Mouse (Mus musculus) gastrocnemius, postnatal 4 days (tissue): ENCODE data around the gene Vill. TPM values are rescaled to one million over a fixed set of nuclear protein-coding genes. Genes with fewer than 3 reads are reported as not detected.

ENCODE experiments used
- DNase-seq, 2 experiments: peaks; one replicate each; pipeline ENCODE4 v3.0.0; 2021 to 2022; ENCODE audit warnings: low spot score in 2 of 2, mixed read lengths in 2 of 2
- total RNA-seq, 2 experiments: library from RNA; stranded (reverse); gene quantifications; 2 replicates each; pipeline ENCODE4 v1.2.3; 2021

Vill gene
- total RNA-seq, 2 experiments from 2014 or later, result 0.86 to 1.7 TPM

DNA sequence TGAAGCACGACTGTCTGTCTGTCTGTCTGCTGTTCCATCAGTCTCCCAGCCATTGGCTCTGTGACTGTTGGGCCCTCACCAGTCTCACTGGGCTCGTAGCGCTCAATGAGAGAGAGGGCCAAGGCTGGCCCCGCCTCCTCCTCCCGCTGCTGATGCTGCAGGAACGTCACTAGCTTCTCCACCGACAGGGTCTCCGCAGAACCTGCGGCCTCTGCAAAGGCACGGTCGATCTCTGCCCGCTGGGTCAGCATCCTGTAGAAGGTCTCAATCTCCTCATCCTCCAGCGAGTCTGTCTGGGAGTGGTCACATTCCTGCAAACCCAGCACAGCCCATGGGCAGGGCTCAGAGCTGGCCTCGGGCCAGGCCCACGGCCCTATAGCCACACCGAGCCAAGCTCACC lies 23.1 kb downstream of the Vill start:
- no peak for DNase-seq

DNA sequence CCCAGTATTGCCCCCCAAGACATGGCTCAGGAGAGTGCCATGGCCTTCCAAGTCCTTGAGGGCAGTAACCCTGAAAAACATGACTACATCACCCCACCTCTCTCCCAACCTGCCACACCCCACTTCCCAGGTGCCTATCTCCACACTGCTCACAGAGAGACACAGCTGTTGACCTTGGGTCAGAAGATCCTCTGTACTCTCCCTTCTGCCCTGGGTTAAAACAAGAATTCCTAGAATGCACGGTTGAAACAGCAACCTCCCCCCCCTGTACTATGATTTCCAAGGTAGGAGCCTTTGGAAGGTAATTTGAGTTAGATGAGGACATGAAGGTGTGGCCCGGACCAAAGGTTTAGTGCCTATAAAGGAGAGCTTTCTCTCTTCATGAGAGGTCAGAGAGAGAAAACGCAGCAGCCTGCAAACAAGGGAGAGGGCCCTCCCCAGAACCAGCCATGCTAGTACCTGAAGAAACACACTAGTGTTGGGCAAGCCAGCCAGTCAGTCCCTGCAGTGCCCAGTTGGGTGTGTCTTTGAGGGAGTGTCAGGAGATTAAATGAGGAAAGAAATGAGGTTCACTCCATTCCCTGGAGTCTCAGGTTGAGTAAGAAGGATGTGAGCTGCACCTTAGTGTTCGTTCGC lies 27.6 kb downstream of the Vill start:
- DNase-seq, result no peak

DNA sequence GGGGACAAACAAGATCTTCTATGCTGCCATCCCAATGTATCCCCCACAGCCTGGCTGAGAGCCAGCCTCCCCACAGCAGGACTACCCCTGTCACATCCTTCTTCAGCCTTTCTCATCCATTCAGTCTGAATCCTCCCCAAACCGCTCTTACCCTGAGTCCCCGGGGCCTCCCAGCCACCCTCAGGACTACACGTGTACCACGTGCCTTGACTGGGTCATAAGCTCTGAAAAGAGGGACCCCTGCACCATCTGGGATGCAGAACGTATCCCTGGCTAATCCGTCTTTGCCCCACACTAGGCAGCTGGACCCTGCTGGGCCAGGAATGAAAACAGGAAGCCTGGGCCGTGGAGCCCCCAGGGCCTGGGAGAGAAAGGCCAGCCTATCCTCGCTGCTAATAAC lies 29.5 kb downstream of the Vill start:
- no peak for DNase-seq

DNA sequence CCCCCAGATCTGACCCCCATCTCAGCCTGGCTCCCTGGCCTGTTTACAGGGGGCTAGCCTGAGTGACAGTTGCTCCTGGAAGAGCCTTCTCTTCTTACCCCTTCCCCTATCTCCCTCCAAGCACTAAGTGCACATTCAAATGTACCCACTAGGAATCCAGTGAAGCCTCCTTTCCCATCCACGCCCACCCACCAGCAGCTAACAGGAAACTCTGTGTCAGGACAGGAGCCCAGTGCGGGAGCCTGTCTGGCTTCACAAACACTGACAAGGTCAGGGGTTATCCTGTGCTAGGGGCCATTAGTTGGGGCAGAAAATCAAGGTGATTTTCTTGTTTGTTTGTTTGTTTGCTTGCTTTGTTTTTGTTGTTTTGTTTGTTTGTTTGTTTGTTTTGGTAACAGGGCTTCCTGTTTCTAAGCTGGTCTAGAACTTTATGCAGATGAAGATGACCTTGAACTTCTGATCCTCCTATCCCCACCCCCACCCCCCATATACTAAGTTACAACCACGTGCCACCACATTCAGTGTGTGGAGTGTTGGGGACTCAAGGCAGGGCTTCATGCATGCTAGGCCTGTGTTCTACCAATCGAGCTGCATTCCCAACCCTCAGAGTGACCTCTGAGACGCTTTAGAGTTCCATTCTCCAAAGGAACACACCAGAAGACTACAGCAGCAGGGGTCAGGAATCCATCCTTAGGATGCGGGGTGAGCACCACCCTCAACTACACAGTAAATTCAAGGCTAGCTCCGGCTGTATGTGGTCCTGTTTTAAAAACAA lies 30.3 kb downstream of the Vill start:
- DNase-seq, result no peak

DNA sequence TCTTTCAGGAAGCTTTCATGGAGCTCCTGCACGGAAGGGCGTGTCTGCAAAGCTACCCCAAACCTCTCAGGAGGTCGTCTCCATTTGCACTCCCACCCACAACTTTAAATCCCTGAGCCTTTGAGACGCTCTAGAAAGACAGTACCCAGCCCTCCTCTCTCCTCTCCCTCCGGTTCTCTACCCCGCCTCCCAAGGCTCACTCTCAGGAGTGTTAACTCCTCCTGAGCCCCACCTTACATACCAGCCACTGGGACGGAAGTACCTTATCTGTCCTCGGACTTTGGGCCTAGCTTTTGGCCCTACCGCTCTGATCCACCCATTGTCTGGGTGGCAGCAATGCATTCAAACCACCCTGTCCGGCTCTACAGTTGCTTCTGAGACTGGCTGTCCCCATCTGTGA lies 31.4 kb downstream of the Vill start:
- no peak for DNase-seq

DNA sequence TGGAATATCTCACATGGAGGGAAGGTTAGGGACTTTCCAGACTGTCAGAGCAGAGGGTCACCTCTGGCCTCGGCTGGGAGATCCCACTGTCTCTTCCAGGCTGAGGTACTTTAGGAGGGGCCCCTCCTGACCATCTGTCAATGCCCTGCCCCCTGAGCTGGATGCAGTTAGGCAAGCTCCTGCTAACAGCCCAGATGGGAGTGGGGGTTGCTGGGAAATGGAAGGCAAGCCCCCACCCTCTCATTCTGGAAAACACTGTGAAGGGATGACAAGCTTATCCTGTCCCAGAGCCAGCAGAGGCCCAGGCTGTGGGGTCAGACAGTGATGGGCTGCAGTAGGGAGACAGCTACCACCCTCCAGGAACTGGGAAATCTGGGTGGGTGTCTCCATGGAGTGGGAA lies 33.9 kb downstream of the Vill start:
- no peak for DNase-seq

DNA sequence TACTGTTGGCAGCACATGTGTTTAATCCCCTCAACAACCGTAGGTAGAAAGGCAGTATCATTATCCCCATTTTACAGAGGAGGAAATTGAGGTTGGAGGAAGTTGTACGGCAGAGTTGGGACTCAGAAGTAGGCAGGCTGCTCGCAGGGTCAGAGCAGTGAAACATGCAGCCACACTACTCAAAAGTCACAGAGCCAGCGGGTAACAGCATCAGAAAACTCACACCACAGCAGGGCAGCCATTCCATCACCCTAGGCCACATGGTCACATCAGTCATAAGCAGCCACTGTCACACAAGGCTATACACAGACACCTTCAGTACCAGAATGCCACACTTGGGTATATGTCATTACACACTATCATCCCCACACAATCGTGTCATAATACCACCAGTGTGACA lies 34.7 kb downstream of the Vill start:
- no peak for DNase-seq

DNA sequence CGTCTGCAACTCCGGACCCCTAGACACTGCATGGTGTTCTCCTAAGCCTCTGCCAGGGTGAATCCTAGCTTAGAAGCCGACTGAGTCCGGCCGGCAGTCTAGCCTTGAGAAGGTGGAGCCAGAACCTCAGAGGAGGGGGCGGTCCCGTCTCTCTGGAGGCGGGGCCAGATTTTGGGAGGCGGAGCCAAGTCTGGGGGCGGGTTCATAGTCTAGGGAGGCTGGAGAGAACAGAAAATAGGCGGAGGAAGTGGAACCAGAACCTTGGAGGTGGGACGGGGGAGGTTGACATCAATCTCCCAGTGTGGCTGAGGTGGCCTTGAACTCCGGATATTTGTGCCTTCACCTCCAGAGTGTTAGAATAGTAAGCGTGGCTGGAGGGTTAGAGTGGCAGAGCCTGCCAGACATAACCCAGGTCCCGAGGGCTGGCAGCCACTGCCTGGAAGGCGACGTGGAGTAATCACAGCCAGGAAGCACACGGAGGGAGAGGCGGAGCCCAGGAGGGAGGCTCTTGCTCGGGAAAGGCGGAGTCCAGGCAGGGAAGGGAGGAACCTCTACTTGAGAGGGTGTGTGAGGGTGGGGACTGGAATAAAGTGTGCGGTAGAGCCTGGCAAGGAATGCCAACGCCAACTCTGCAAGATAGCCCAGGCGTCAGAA lies 35.7 kb downstream of the Vill start:
- DNase-seq, result peak; percentile 67 to 79

DNA sequence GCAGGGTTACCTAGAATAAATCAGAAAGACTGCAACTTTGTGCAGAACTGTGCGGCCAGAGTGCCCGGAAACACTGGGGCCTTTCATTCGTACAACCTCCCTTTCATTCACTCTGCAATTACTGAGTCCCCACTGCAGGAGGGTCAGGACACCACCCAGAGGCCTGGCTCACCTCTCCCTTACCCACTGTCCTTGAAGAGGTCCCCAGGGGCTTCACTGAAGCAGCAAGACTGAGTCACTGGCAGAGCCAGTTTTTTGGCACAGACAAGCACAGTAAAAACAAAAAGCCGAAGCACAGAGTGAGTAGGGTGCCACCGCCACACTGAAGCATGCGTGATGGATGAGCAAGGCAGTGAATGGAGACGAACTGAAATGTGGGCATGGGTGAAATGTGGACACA lies 36.9 kb downstream of the Vill start:
- DNase-seq, result no peak

DNA sequence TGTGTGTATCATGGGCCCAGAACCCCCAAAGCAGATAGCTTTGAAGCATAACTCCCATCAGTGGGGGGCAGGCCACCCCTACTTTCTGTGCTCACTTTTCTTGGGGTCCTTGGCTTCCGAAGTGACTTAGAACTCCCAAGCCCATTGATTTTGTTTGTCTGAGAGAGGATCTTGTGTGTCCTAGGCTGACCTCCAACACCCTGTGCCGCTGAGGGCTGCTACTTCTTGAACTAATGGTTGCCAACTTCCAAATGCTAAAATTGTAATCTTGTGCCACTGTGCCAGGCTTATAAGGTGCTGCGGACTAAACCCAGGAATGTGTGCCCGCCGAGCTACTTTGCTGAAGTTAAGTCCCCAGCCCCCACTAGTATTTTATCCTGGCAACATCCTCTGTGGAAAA lies 37.9 kb downstream of the Vill start:
- DNase-seq, result no peak

DNA sequence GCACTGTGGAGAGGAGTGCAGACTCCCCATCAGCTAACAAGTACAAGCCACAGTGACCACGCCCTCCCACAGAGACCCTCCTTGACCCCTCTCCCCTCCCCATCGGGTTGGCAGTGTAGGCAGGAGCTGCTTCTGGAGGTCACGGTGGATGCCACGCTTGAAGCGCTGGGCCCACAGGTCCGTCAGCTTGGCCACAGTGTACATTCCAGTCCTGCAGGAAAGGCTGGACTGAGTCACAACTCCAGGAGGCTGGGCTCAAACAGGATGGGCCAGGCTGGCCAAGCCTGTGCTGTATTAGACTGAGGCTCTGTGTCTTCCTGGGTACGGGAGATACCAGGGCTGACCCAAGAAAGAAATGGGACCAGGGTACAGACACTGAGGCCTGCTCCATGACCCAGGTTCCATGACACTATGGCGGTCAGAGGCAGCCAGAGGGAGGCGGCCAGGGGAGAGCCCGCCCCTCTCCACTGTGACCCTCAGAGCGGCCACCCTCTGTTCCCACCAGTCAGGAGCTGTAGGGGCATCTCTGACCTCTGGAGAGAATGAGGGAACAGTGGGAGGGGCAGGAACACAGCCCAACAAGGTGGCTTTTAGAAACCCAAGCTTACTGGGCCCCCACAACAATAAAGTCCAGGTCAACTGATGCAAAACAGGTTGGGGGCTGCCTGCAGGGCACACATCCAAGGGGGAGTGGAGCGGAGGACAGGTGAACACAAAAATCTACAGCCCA lies 39.2 kb downstream of the Vill start:
- DNase-seq, result no peak

DNA sequence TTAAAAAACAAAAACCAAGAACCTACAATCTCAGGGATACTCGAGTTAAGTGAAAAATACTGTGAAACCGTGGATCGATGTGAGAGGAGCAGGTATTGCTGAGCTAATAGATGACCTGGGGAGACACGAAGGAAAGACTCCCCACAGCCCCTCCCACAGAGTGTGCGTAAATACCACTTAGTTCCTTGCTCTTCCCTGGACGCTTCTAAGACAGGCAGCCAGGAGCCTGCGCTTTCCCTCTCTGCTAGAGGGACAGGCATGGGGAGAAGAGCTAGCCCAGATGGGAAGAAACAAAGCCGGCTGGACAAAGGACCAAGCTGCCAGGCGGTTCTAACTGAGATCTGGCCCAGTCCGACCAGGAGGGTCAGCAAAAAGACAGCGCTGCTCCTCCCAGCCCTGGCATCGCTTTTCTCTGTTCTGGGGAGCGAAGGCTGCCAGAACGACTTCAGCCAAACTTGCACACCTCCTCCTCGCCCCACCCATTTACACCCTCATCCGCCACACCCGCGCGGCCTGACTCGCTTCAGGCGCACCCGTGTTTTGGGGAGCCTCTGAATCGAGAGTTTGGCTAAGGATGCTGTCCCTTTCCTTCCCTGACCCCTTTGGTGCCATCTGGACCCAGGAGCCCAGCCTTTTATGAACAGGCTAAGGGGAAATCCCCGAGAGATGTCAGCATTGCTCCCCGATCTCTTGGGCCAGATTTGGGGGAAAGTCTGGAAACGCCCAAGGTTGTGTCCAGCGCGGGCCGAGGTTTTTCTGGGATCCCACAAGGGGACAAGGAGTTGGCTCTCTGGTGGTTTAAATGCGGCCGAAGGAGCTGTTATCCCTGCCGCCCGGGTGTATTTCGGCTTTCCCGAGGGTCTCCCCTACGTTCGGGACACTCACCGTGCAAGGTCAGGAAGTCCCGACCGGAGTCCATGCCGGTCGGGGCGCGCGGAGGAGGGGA lies 40.2 kb downstream of the Vill start:
- peak in 1 of 2 experiments; percentile 43 for DNase-seq

DNA sequence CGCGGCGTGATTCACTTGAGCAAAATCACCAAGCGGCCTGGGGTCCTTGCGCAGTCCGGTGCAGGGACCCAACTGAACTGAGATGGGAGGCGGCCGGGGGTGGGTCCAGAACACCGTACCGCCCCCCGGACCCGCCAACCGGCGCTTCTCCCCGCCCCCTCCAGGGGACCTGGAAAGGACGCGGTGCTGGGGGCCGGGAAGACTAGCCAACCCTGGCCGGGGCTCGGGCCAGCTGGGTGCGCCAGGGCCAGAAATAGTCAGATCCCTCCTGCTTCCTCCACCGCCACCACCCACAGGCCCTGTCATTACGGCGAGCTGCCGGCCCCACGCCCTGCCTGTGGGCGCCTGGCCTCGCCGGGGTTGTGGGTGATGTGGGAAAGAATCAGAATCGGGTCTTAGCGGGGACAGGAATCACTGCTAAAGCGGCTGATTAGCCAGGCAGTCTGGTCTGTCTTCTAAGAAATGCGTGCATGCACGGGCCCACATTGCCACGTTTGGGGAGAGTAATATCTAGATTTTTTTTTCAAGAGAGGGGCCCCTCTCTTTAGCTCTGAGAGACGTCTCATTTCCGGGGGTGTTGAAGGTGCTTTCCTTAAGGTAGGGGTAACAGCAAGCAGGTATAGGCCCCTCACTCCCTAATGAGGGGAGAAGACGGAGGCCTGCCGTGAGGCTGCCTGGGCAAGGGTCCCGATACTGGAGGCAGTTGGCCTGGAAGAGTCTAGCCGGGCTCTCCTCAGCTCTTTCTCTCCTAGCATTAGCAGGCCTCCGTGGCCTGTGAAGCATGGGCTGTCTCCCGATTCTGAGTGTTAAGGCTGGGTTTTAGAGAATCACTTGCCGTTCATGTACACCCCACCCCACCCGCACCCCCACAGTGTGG lies 41.1 kb downstream of the Vill start, which contains the start of gene Plcd1:
Plcd1 (minus strand) TSS at position 84 of the 877 bp plus-strand sequence.
- DNase-seq, result peak; percentile 95 to 96

DNA sequence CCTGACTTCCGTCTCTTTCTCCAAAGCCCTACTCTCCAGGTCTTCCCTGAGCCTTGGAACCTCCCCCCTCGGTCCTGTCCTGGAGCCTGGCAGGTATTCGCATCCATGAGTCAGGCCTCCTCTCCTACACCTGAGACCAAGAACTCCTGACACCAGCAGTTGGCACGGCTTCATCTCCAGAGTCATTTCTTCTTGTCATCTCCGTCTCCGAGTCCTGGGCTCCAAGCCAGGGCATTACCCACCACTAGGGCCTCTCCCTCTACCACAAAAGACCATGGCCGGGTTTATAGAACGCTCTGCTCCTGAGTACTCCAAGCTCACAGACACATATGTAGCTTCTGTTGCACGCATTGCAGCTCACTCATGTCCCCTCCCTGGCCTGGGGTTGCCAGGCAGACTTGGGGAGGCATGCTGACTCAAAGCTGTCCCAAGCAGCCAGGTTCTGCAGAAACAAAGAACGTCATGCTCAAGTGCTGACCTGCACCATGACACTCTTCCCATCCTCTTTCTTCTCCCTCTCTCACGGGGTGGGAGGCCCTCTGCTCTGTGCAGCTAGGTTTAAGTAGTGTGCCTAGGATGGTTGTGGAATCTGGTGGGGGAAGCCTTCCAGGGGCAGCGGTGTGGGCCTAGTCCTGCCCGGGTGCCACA lies 42.0 kb downstream of the Vill start:
- DNase-seq, result no peak

DNA sequence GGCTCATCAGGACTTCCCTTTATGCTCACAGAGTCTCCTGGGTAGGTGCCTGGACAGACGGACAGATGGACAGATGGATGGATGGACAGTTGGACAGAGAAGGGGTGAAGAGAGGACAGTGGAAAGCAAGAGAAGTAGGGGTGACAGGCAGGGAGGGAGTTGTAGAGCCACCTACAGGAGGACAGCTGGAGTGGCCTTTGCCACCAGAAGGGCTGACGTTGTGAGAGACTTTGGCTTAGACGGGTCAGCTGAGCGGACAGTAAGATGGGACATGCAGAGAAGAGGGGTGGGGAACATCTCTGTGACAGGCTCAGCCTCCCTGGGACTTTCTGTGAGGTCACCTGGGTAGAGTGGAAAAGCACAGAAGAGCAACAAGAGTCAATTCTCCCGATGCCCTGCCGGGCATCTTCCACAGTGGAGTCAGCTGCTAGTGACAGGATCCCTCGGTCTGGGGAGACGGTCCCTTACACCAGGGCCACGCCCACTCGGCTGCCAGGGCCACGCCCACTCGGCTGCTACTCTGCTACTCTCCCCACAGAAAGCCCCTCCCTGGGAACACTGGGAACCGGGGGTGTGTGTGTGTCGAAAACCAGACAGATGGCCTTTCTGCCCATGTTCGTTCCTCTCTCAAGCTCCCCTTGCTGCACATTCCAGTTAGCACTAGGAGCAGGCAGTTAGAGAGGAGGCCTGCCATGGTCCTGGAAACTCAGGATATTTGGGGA lies 47.8 kb downstream of the Vill start:
- no peak for DNase-seq

DNA sequence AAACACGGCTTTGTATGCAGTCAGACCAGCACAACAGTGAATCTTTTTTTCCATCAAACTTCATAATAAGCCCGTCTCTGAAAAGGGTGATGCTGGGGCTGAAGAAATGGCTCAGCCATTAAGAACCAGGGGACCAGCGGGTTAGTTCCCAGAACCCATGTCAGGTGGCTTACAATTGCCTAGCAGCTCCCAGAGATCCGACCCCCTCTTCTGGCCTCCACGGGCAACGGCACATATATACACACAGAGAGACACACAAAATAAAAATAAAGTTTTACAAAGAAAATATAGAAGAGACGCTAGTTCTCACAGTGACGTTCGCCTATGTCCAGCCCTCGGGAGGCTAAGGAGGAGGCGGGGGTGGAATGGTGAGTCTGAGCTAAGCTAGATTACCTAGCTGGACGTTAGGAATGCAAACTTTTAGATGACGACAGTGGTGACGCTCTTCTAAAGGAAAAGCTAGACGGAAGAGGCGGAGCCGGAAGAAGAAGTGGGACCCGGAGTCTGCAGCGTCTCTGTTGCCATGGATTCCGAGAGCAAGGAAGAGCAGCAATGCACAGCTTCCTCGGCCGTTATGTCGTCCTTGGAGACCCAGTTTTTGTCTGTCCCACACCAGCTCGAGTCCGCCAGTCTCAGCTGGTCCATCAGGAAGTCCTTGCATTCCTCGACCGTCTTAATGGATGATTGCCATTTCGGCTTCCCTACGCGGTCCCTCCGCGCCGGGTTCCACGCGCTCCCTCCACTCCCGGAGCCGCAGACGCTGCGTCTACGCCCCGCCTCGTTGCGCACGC lies 49.6 kb downstream of the Vill start, which contains the start of gene Dlec1:
Dlec1 (plus strand) TSS at position 487 of the 791 bp plus-strand sequence.
- peak in 1 of 2 experiments; percentile 65 for DNase-seq

DNA sequence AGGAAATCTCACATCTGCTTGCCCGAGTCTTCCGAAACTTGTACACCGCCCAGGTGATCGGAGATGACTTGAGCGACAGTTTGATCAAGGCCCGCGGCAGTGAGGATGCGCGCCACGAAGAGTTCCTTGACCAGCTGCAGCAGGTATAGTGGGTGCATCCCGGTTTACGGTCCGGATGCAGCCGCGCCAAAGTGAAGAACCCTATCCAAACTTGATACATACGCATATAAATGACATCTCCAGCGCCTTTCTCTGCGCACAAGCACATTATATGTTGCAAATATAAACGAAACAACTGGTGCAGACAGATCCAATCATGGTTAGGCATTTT lies 50.2 kb downstream of the Vill start:
- no peak for DNase-seq

DNA sequence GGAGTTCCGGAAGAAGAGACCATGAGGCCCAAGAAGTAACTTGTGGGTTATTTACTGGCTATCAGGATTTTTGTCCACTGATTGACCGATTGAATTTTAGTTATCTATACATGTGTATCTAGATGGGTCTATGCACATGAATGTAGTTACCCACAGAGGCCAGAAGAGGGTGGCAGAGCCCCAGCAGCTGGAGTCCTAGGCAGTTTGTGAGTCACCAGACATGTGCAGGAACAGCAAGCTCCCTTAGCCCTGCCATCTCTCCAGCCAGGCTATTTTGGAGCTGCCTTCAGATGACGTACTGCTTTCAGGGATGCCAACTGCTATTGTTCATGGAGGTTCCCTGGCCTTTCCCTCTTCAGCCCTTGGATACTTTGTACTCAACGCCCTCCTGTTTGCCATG lies 55.0 kb downstream of the Vill start:
- no peak for DNase-seq
